Mouse (Mus musculus): Measurements from ENCODE around the gene Ino80b. TPM values are rescaled to one million over a fixed set of nuclear protein-coding genes. Genes with fewer than 3 reads are reported as not detected.
A peak's percentile ranks its signal among the peaks of the same experiment; 100 is the strongest.

Ino80b gene
- polyA plus RNA-seq, 1 experiment from 2014 or later: 8.5 TPM

DNA sequence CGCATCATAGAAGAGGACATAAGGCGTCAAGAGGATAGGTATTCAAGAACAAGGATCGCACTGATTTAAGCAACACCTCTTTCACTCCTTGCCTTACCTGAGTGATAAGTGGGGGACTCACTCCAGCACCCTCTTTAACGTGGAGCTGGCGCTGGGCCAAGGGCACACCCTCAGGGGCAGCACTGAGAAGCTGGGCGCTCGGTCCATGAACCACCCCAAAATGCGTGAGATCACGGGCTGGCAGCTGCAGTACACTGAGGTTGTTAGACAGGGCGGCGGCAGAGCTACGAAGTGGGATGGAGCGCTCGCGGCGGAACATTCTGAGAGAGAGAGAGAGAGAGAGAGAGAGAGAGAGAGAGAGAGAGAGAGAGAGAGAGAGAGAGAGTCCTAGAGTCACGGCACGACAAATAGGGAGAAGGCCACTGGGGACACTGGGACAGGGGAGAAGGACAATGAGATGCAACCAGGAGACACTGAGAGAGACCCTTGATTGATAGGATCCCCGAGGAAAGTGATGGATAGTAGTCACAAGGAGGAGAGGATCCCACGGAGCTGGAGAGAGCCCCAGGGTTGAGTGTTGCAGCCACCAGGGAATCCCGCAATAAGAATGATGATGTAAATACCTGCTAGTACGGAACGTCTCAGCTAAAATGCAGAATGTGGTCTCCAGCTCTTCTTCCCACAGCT lies 30.5 kb upstream of the Ino80b start:
- peaks cover 19% of the 10 kb centered on the region for H3K36me3 ChIP-seq (ENCODE audit: control insufficient read depth, insufficient read depth)
- TF ChIP-seq CTCF (IDR thresholded peaks at IDR 0.05; ENCODE audit: low read depth): no peak
- WGBS: 9% methylated on average over 23 of the region's 23 CpGs
- H3K4me2 ChIP-seq (replicated peaks; ENCODE audit: low read depth): peak overlapping the region; percentile 88
- H3K4me3 ChIP-seq (ENCODE audit: low read depth, low read length): peak overlapping the region; percentile 47
- no peak overlapping the region for H3K27ac ChIP-seq (ENCODE audit: low read depth, low read length)
- H3K4me1 ChIP-seq (replicated peaks; ENCODE audit: control insufficient read depth, insufficient read depth, low read length): peaks cover 6% of the 10 kb centered on the region
- H3K27me3 ChIP-seq (replicated peaks; ENCODE audit: control insufficient read depth, insufficient read depth, low read length): 0 out of 2 replicates have a peak, but pooled peaks cover under 1% of the 10 kb centered on the region
- H3K9ac ChIP-seq (ENCODE audit: low read depth, low read length): no peak overlapping the region
- H3K9me3 ChIP-seq (ENCODE audit: control insufficient read depth): no peaks in the 10 kb centered on the region
- no peak for ATAC-seq

DNA sequence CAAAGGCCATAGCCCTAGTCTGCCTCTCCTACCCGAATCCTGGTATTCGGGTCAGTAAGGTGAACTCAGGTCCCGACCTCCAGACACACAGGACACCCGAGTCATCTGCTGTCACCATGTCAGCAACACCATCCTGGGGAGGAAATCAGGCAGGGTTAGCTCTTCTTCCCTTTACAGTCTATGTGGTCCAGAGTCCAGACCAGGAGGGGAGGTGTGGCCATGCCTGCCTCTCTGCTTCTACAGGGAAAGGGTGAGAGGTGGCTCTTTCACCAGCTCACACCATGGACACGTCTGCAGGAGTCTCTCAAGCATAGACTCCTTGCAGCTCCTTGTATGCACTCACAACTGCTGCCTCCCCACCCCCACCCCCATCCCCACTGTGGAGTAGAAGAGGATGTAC lies 28.3 kb upstream of the Ino80b start:
- H3K36me3 ChIP-seq (ENCODE audit: control insufficient read depth, insufficient read depth): peaks cover 40% of the 10 kb centered on the region
- 0 out of 2 replicates have a peak overlapping the region, but pooled peaks have one; percentile 1 for H3K9ac ChIP-seq (ENCODE audit: low read depth, low read length)
- H3K9me3 ChIP-seq (ENCODE audit: control insufficient read depth): no peaks in the 10 kb centered on the region
- ATAC-seq: peak; percentile 49
- peaks cover 6% of the 10 kb centered on the region for H3K4me1 ChIP-seq (replicated peaks; ENCODE audit: control insufficient read depth, insufficient read depth, low read length)
- no peak overlapping the region for H3K4me3 ChIP-seq (ENCODE audit: low read depth, low read length)
- H3K4me2 ChIP-seq (replicated peaks; ENCODE audit: low read depth): no peak overlapping the region
- 64% methylated on average over 5 of the region's 5 CpGs for WGBS
- no peak for TF ChIP-seq CTCF (IDR thresholded peaks at IDR 0.05; ENCODE audit: low read depth)
- H3K27ac ChIP-seq (ENCODE audit: low read depth, low read length): no peak overlapping the region; the same call in 1 of the 2 replicates
- H3K27me3 ChIP-seq (replicated peaks; ENCODE audit: control insufficient read depth, insufficient read depth, low read length): no peaks in the 10 kb centered on the region

DNA sequence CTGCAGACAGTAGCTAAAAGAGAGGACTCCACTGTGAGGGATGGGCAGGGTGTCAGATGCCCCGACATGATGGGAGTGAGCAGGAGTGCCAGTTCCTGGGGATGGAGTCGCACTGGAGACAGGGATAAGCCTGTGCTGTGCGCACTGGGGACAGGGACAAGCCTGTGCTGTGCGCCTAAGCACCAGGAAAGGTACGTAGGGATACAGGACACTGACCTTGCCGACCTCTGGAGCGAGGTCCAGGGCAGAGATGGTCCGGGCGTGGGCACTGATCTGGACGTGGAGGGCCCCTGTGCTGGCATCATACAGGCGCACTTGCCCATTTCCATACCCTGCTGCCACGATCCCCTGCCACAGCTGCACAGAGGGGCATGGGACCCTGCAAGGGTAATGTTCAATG lies 27.8 kb upstream of the Ino80b start:
- peaks cover 44% of the 10 kb centered on the region for H3K36me3 ChIP-seq (ENCODE audit: control insufficient read depth, insufficient read depth)
- no peak overlapping the region for H3K9ac ChIP-seq (ENCODE audit: low read depth, low read length)
- H3K4me3 ChIP-seq (ENCODE audit: low read depth, low read length): no peak overlapping the region
- ATAC-seq: no peak
- H3K27ac ChIP-seq (ENCODE audit: low read depth, low read length): no peak overlapping the region; the same call in 1 of the 2 replicates
- no peaks in the 10 kb centered on the region for H3K27me3 ChIP-seq (replicated peaks; ENCODE audit: control insufficient read depth, insufficient read depth, low read length)
- WGBS: 80% methylated on average over 12 of the region's 12 CpGs
- H3K4me1 ChIP-seq (replicated peaks; ENCODE audit: control insufficient read depth, insufficient read depth, low read length): peaks cover 6% of the 10 kb centered on the region
- H3K4me2 ChIP-seq (replicated peaks; ENCODE audit: low read depth): no peak overlapping the region
- no peak for TF ChIP-seq CTCF (IDR thresholded peaks at IDR 0.05; ENCODE audit: low read depth)
- no peaks in the 10 kb centered on the region for H3K9me3 ChIP-seq (ENCODE audit: control insufficient read depth)

DNA sequence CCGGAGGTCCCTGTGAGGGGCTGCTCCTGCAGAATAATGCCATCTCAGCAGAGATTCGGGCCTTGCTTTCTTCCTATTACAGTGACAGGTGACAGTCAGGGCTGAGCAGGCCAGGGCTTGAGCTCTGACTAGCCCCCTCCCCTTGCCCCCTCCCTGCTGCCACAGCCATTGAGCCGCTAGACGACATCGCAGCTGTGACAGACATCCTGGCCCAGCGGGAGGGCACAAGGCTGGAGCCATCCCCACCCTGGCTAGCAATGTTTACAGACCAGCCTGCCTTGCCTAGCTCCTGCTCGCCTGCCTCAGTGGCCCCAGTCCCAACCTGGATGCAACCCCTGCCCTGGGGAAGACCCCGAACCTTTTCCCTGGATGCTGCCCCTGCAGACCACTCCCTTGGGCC lies 26.5 kb upstream of the Ino80b start:
- no peak for ATAC-seq
- Histone ChIP-seq H3K4me3 (ENCODE audit: low read depth, low read length) (no peak overlapping the region), H3K36me3 (ENCODE audit: control insufficient read depth, insufficient read depth) (peaks cover 56% of the 10 kb centered on the region), H3K27me3 (replicated peaks; ENCODE audit: control insufficient read depth, insufficient read depth, low read length) (no peaks in the 10 kb centered on the region), H3K9ac (ENCODE audit: low read depth, low read length) (no peak overlapping the region), H3K27ac (ENCODE audit: low read depth, low read length) (no peak overlapping the region), H3K4me2 (replicated peaks; ENCODE audit: low read depth) (no peak overlapping the region), H3K9me3 (ENCODE audit: control insufficient read depth) (no peaks in the 10 kb centered on the region), H3K4me1 (replicated peaks; ENCODE audit: control insufficient read depth, insufficient read depth, low read length) (peaks cover 6% of the 10 kb centered on the region)
- 60% methylated on average over 8 of the region's 8 CpGs for WGBS
- no peak for TF ChIP-seq CTCF (IDR thresholded peaks at IDR 0.05; ENCODE audit: low read depth)

DNA sequence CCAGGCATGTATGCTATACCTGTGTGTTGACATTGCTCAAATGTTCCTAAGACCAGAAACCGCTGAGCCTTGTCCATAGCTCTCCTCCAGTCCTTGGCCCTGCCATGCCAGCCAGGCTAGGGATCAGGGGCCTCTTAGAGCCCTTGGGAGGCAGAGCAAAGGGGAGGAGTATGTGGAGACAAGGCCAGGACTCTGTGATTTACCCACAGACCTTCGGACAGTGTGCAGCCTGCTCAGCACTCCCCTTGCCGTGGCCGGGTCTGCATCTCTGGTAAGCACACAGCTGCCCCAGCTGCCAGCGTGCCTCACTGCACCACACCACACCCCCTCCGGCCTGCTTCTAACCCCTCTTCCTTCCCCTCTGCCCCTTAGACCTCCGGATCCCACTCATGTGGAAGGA lies 22.0 kb upstream of the Ino80b start:
- Histone ChIP-seq H3K4me3 (ENCODE audit: low read depth, low read length) (no peak overlapping the region), H3K4me1 (replicated peaks; ENCODE audit: control insufficient read depth, insufficient read depth, low read length) (peaks cover 2% of the 10 kb centered on the region; the same call in 1 of the 2 replicates), H3K36me3 (ENCODE audit: control insufficient read depth, insufficient read depth) (peaks cover 57% of the 10 kb centered on the region), H3K27ac (ENCODE audit: low read depth, low read length) (no peak overlapping the region), H3K27me3 (replicated peaks; ENCODE audit: control insufficient read depth, insufficient read depth, low read length) (no peaks in the 10 kb centered on the region), H3K9me3 (ENCODE audit: control insufficient read depth) (no peaks in the 10 kb centered on the region), H3K9ac (ENCODE audit: low read depth, low read length) (no peak overlapping the region), H3K4me2 (replicated peaks; ENCODE audit: low read depth) (no peak overlapping the region)
- ATAC-seq: no peak
- no peak for TF ChIP-seq CTCF (IDR thresholded peaks at IDR 0.05; ENCODE audit: low read depth)
- WGBS: 55% methylated on average over 7 of the region's 7 CpGs

DNA sequence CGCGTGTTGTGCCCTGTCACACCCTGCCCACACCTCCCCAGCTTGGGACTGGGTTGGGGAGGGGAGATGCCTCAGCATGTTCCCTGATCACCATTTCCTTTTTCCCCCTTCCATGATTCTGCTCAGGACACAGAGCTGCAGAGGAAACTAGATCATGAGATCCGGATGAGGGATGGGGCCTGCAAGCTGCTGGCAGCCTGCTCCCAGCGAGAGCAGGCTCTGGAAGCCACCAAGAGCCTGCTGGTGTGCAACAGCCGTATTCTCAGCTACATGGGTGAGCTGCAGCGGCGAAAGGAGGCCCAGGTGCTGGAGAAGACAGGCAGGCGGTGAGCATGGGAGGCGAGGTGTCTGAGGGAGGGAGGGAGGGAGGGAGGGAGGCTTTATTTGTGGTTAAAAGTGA lies 20.6 kb upstream of the Ino80b start:
- WGBS: 79% methylated on average over 9 of the region's 9 CpGs
- ATAC-seq: no peak
- Histone ChIP-seq H3K27me3 (replicated peaks; ENCODE audit: control insufficient read depth, insufficient read depth, low read length) (no peaks in the 10 kb centered on the region), H3K9ac (ENCODE audit: low read depth, low read length) (no peak overlapping the region), H3K36me3 (ENCODE audit: control insufficient read depth, insufficient read depth) (peaks cover 42% of the 10 kb centered on the region), H3K27ac (ENCODE audit: low read depth, low read length) (no peak overlapping the region), H3K4me3 (ENCODE audit: low read depth, low read length) (no peak overlapping the region), H3K9me3 (ENCODE audit: control insufficient read depth) (no peaks in the 10 kb centered on the region), H3K4me1 (replicated peaks; ENCODE audit: control insufficient read depth, insufficient read depth, low read length) (peaks cover 6% of the 10 kb centered on the region; the same call in 1 of the 2 replicates), H3K4me2 (replicated peaks; ENCODE audit: low read depth) (no peak overlapping the region)
- no peak for TF ChIP-seq CTCF (IDR thresholded peaks at IDR 0.05; ENCODE audit: low read depth)
